Mouse (Mus musculus): ENCODE measurements around the gene Flvcr1. TPM values are rescaled to one million over a fixed set of nuclear protein-coding genes. Genes with fewer than 3 reads are reported as not detected.

Flvcr1 gene
- total and polyA plus RNA-seq, 3 experiments = 37.5 to 86.8 (median 47.9) TPM

DNA sequence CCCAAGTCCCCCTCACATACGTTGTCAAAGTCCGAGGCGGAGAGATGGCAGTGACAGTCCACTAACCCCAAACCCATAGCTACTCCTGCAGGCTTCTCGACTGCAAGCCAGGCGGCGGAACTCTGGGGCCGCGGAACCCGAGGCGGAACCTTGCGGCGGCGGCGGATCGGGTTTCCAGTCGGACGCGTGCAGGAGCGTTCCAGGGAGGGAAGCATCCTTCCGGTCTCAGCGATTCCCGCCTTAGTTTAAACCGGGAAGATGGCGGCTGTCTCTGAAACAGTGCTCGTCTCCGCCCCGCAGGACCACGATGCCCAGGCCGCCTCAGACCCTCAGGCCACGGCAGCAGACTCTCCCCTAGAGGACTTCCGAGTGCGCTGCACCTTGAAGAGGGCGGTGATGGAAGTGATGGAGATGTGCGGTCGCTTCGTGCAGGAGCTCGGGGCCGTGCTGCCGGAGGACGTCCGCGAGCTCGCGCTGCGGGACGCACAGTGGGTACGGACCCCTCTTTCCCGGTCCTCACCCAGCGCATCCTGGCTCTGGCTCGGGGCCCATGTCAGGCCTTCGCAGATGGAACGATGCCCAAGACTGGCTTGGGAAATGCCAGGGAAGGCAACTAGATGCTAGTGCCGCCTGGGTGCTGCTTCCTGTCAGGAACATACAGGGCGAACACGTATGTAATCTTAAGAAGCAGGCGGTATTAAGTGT is 37.0 kb upstream of the Flvcr1 start, which contains the start of the genes Tatdn3 and Nsl1 (continued):
- no peak for TF ChIP-seq ETS1 (conservative IDR thresholded peaks at IDR 0.05; ENCODE audit: low read depth, low read length)
- TF ChIP-seq JUND (conservative IDR thresholded peaks at IDR 0.05; ENCODE audit: low read depth, low read length) = no peak
- TF ChIP-seq TCF12 (IDR thresholded peaks at IDR 0.05; ENCODE audit: low read depth, low read length) = peak; percentile 99
- peak; percentile 98 for TF ChIP-seq E2F4 (IDR thresholded peaks at IDR 0.05; ENCODE audit: insufficient replicate concordance, low read depth, low read length)
- no peak for TF ChIP-seq USF2 (conservative IDR thresholded peaks at IDR 0.05; ENCODE audit: low read depth, low read length)
- TF ChIP-seq SIN3A (IDR thresholded peaks at IDR 0.05; ENCODE audit: low read length) = peak; percentile 97
- TF ChIP-seq POLR2AphosphoS2 (IDR thresholded peaks at IDR 0.05; ENCODE audit: low read depth, low read length) = peak; percentile 61; the same call in 1 of the 2 replicates
- TF ChIP-seq GABPA (IDR thresholded peaks at IDR 0.05; ENCODE audit: insufficient replicate concordance, low read depth, low read length) = peak; percentile 19; the same call in 1 of the 2 replicates
- TF ChIP-seq ZMIZ1 (IDR thresholded peaks at IDR 0.05; ENCODE audit: low read depth, low read length) = peak; percentile 59
- peak; percentile 91 for TF ChIP-seq TBP (conservative IDR thresholded peaks at IDR 0.05; ENCODE audit: low read depth, low read length)
- TF ChIP-seq SMC3 (IDR thresholded peaks at IDR 0.05; ENCODE audit: low read depth, low read length) = no peak
- no peak for TF ChIP-seq EP300 (IDR thresholded peaks at IDR 0.05; ENCODE audit: low read length)
- TF ChIP-seq MAFK (IDR thresholded peaks at IDR 0.05; ENCODE audit: insufficient replicate concordance, low read length) = no peak
- no peak; the same call in 1 of the 2 replicates for TF ChIP-seq BHLHE40 (IDR thresholded peaks at IDR 0.05; ENCODE audit: low read depth, low read length)
- no peak for TF ChIP-seq USF1 (IDR thresholded peaks at IDR 0.05; ENCODE audit: low read depth, low read length)
- peak; percentile 97 for TF ChIP-seq UBTF (IDR thresholded peaks at IDR 0.05; ENCODE audit: low read depth, low read length)
- peak; percentile 87 for TF ChIP-seq IRF4 (IDR thresholded peaks at IDR 0.05; ENCODE audit: low read depth, low read length)
- TF ChIP-seq RAD21 (IDR thresholded peaks at IDR 0.05; ENCODE audit: low read depth, low read length) = no peak; the same call in 1 of the 2 replicates
- TF ChIP-seq CHD1 (IDR thresholded peaks at IDR 0.05; ENCODE audit: low read depth, low read length) = peak; percentile 72; the same call in 1 of the 2 replicates

DNA sequence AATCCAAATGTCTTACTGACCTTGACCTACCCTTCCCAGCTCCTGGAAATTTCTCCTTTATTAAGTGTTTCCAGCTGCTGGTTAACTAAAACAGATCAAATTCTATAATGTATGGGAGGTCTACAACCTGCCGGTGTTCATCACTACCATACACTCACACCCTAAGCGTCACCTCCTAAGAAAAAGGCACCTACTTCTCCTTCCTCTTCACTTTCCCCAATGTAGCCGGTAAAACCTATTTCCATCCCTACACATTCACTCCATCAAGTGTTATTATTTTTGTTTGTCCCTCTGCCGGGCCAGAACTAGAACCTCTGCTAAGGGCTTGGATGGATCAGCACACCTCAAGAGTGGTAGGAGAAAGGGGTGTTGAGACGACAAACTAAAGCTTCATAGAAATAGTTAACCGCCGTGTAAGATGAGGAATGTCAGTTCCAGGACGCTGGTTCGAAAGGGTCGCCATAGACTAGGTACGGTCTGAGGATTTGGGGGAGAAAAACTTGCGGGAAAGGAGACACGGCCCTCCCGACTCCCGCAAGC is 36.4 kb upstream of the Flvcr1 start:
- dilution Hi-C loops (cut with MboI; ENCODE audit: extremely low pct_ligation_motif_present, extremely low pct_unique_long_range_greater_than_20kb, low sequenced_read_pairs) = no loop called here
- Histone ChIP-seq H3K9ac (ENCODE audit: insufficient read depth, low read depth) (peak overlapping the region; percentile 86), H3K79me2 (replicated peaks; ENCODE audit: control insufficient read depth, extremely low read depth, insufficient read depth, poor library complexity, severe bottlenecking) (peaks cover 32% of the 10 kb centered on the region), H3K4me3 (replicated peaks in 1 of 3; ENCODE audit: low read depth in 2 of 3, low read length in 2 of 3, poor library complexity in 1 of 3) (peak overlapping the region; percentile 85 to 99 (median 97)), H3K36me3 (replicated peaks in 1 of 2; ENCODE audit: control insufficient read depth in 1 of 2, insufficient read depth in 1 of 2, low read length in 1 of 2) (peaks cover 26 to 44% of the 10 kb centered on the region in 2 experiments), H3K4me2 (ENCODE audit: insufficient read depth, low read depth, poor library complexity, severe bottlenecking) (peak overlapping the region; percentile 68), H3K27me3 (replicated peaks) (no peaks in the 10 kb centered on the region), H3K4me1 (ENCODE audit: control insufficient read depth in 1 of 2, insufficient read depth in 2 of 2) (peaks cover 9 to 38% of the 10 kb centered on the region in 2 experiments), H3K27ac (ENCODE audit: insufficient read depth, low read depth) (no peak overlapping the region), H3K9me3 (replicated peaks; ENCODE audit: low read length) (no peaks in the 10 kb centered on the region)
- in situ Hi-C loops (cut with MboI; ENCODE audit: low pct_ligation_motif_present, low pct_unique_long_range_greater_than_20kb, low sequenced_read_pairs) = no loop called here
- DNase-seq (ENCODE audit: extremely low read depth) = no peak
- TF ChIP-seq MXI1 (IDR thresholded peaks at IDR 0.05; ENCODE audit: low read depth, low read length) = no peak
- TF ChIP-seq POLR2AphosphoS2 (IDR thresholded peaks at IDR 0.05; ENCODE audit: low read depth, low read length) = no peak
